Mouse (Mus musculus) heart, embryonic 15.5 days (tissue): ENCODE data around the gene Vmn1r198. TPM values are rescaled to one million over a fixed set of nuclear protein-coding genes. Genes with fewer than 3 reads are reported as not detected.
A peak's percentile ranks its signal among the peaks of the same experiment; 100 is the strongest.
"Not testable (repeated sequence)": the region's sequence is repeated elsewhere in the genome, so short reads cannot be mapped to it uniquely, and the experiment has no call there.

Experiments used
- ATAC-seq: fragments of 200-750 bp; cut with Nextera tagmentation; replicated peaks from 2 replicates; pipeline ENCODE4 v1.8.0; 2017; ENCODE audit warnings: low read depth, moderate TSS enrichment; ENCODE audit not compliant: insufficient number of reproducible peaks, insufficient read depth, low FRiP score
- H3K27ac ChIP-seq: fragments of 300-500 bp; sonication (generic); 2 replicates; pipeline ENCODE4 v1.5.1; 2015; ENCODE audit warnings: mild to moderate bottlenecking, inconsistent platforms
- H3K27me3 ChIP-seq: fragments of 300-500 bp; sonication (generic); 2 replicates; pipeline ENCODE4 v1.6.1; 2015; ENCODE audit warnings: inconsistent platforms
- H3K36me3 ChIP-seq: fragments of 300-500 bp; sonication (generic); 2 replicates; pipeline ENCODE4 v1.6.1; 2015; ENCODE audit warnings: mild to moderate bottlenecking, inconsistent platforms
- H3K4me1 ChIP-seq: fragments of 300-500 bp; sonication (generic); replicated peaks from 2 replicates; pipeline ENCODE4 v1.6.1; 2015; ENCODE audit warnings: inconsistent platforms
- H3K4me2 ChIP-seq: fragments of 300-500 bp; sonication (generic); 2 replicates; pipeline ENCODE4 v1.6.1; 2015; ENCODE audit warnings: inconsistent platforms, mild to moderate bottlenecking, moderate library complexity
- H3K4me3 ChIP-seq: fragments of 300-500 bp; sonication (generic); 2 replicates; pipeline ENCODE4 v1.5.1; 2015; ENCODE audit warnings: mild to moderate bottlenecking, inconsistent platforms
- H3K9ac ChIP-seq: fragments of 300-500 bp; sonication (generic); 2 replicates; pipeline ENCODE4 v1.6.1; 2015; ENCODE audit warnings: mild to moderate bottlenecking, inconsistent platforms
- H3K9me3 ChIP-seq: fragments of 300-500 bp; sonication (generic); replicated peaks from 2 replicates; pipeline ENCODE4 v1.6.1; 2016; ENCODE audit warnings: inconsistent platforms
- WGBS: fragments of 180-500 bp; shearing (Covaris S2); methylation state at CpG from one replicate; pipeline ENCODE4 v1.1.7; 2015; ENCODE audit warnings: mixed read lengths; 5-methylcytosine and 5-hydroxymethylcytosine counted together
- polyA plus RNA-seq: library from polyadenylated mRNA; unstranded; fragments of >200 nt; fragmentation: Nextera tagmentation; extraction: Ambion mirVana; gene quantifications from 2 replicates; pipeline ENCODE4 v1.2.1, GENCODE M21; 2015

The Vmn1r198 gene
- polyA plus RNA-seq: not detected in 2 replicates

GRCm38 (mm10) chr13:22350064-22350463, at the start of gene Vmn1r198:
TSS of gene Vmn1r198 (plus strand) at chr13:22350364.
- Histone ChIP-seq H3K9me3 (no peaks in the 10 kb centered on the region), H3K9ac (no peak within 1 kb of the TSS), H3K4me3 (no peak within 1 kb of the TSS), H3K4me2 (no peak within 1 kb of the TSS), H3K4me1 (no peaks in the 10 kb centered on the region), H3K36me3 (no peaks in the 10 kb centered on the region), H3K27me3 (no peaks in the 10 kb centered on the region), H3K27ac (no peak within 1 kb of the TSS)
- ATAC-seq: no peak
- 7% methylated on average over 1 of the region's 1 CpGs for WGBS

- H3K4me1 ChIP-seq, H3K27me3 ChIP-seq, H3K9ac ChIP-seq, H3K36me3 ChIP-seq, H3K4me2 ChIP-seq, H3K9me3 ChIP-seq, H3K4me3 ChIP-seq, ATAC-seq, H3K27ac ChIP-seq: not testable (repeated sequence)
- WGBS: 78% methylated on average over 5 of the region's 5 CpGs
These were observed 42.1 kb upstream of the Vmn1r198 start for GRCm38 (mm10) chr13:22308075-22308474.

GRCm38 (mm10) chr13:22315361-22315760, 34.8 kb upstream of the Vmn1r198 start:
- Histone ChIP-seq H3K4me2 (no peak overlapping the region), H3K36me3 (no peaks in the 10 kb centered on the region), H3K9ac (no peak overlapping the region), H3K4me1 (no peaks in the 10 kb centered on the region), H3K9me3 (no peaks in the 10 kb centered on the region), H3K4me3 (no peak overlapping the region), H3K27ac (no peak overlapping the region), H3K27me3 (no peaks in the 10 kb centered on the region)
- 73% methylated on average over 2 of the region's 2 CpGs for WGBS
- no peak for ATAC-seq

GRCm38 (mm10) chr13:22317366-22317765, 32.8 kb upstream of the Vmn1r198 start:
- H3K4me3 ChIP-seq: no peak overlapping the region
- H3K27me3 ChIP-seq: no peaks in the 10 kb centered on the region
- no peak overlapping the region for H3K27ac ChIP-seq
- WGBS: 78% methylated on average over 2 of the region's 2 CpGs
- H3K4me1 ChIP-seq: no peaks in the 10 kb centered on the region
- no peaks in the 10 kb centered on the region for H3K9me3 ChIP-seq
- no peak overlapping the region for H3K9ac ChIP-seq
- H3K4me2 ChIP-seq: no peak overlapping the region
- no peaks in the 10 kb centered on the region for H3K36me3 ChIP-seq
- ATAC-seq: no peak

GRCm38 (mm10) chr13:22320091-22320490, 30.1 kb upstream of the Vmn1r198 start:
- Histone ChIP-seq H3K4me1 (no peaks in the 10 kb centered on the region), H3K9ac (no peak overlapping the region), H3K36me3 (no peaks in the 10 kb centered on the region), H3K4me3 (no peak overlapping the region), H3K27me3 (no peaks in the 10 kb centered on the region), H3K27ac (no peak overlapping the region), H3K9me3 (no peaks in the 10 kb centered on the region), H3K4me2 (no peak overlapping the region)
- no peak for ATAC-seq

- Histone ChIP-seq H3K4me2 (no peak within 1 kb of the TSS), H3K27ac (no peak within 1 kb of the TSS), H3K4me1 (no peaks in the 10 kb centered on the region), H3K9me3 (no peaks in the 10 kb centered on the region), H3K4me3 (no peak within 1 kb of the TSS), H3K27me3 (no peaks in the 10 kb centered on the region), H3K36me3 (no peaks in the 10 kb centered on the region), H3K9ac (no peak within 1 kb of the TSS)
- no peak for ATAC-seq
These were observed 25.9 kb upstream of the Vmn1r198 start, which contains the start of gene Vmn1r197 for GRCm38 (mm10) chr13:22324289-22324688. TSS of gene Vmn1r197 (plus strand) at chr13:22324589.

- Histone ChIP-seq H3K27ac (no peak overlapping the region), H3K36me3 (no peaks in the 10 kb centered on the region), H3K4me3 (no peak overlapping the region), H3K27me3 (no peaks in the 10 kb centered on the region), H3K9ac (no peak overlapping the region), H3K9me3 (no peaks in the 10 kb centered on the region), H3K4me2 (no peak overlapping the region), H3K4me1 (no peaks in the 10 kb centered on the region)
- 56% methylated on average over 2 of the region's 2 CpGs for WGBS
- no peak for ATAC-seq
These were observed 16.9 kb upstream of the Vmn1r198 start for GRCm38 (mm10) chr13:22333269-22333668.

- 82% methylated on average over 1 of the region's 1 CpGs for WGBS
- no peaks in the 10 kb centered on the region for H3K27me3 ChIP-seq
- no peaks in the 10 kb centered on the region for H3K36me3 ChIP-seq
- no peak overlapping the region for H3K4me3 ChIP-seq
- no peaks in the 10 kb centered on the region for H3K4me1 ChIP-seq
- no peak overlapping the region for H3K9ac ChIP-seq
- ATAC-seq: no peak
- no peaks in the 10 kb centered on the region for H3K9me3 ChIP-seq
- no peak overlapping the region for H3K27ac ChIP-seq
- H3K4me2 ChIP-seq: no peak overlapping the region
These were observed 14.6 kb upstream of the Vmn1r198 start for GRCm38 (mm10) chr13:22335565-22335964.

- no peaks in the 10 kb centered on the region for H3K4me1 ChIP-seq
- no peak overlapping the region for H3K4me2 ChIP-seq
- H3K27me3 ChIP-seq: no peaks in the 10 kb centered on the region
- H3K9ac ChIP-seq: no peak overlapping the region
- no peaks in the 10 kb centered on the region for H3K36me3 ChIP-seq
- no peak overlapping the region for H3K4me3 ChIP-seq
- 71% methylated on average over 1 of the region's 1 CpGs for WGBS
- ATAC-seq: no peak
- no peaks in the 10 kb centered on the region for H3K9me3 ChIP-seq
- no peak overlapping the region for H3K27ac ChIP-seq
These were observed 649 bp downstream of the Vmn1r198 start for GRCm38 (mm10) chr13:22350813-22351212.

- no peak for ATAC-seq
- peaks cover 4% of the 10 kb centered on the region; the same call in 1 of the 2 replicates for H3K4me1 ChIP-seq
- H3K4me2 ChIP-seq: no peak within 1 kb of the TSS
- H3K9me3 ChIP-seq: no peaks in the 10 kb centered on the region
- H3K27me3 ChIP-seq: no peaks in the 10 kb centered on the region
- no peaks in the 10 kb centered on the region for H3K36me3 ChIP-seq
- 70% methylated on average over 2 of the region's 2 CpGs for WGBS
- H3K27ac ChIP-seq: peak within 1 kb of the TSS; percentile 33; the same call in 1 of the 2 replicates
- H3K4me3 ChIP-seq: no peak within 1 kb of the TSS
- H3K9ac ChIP-seq: no peak within 1 kb of the TSS
These were observed 29.4 kb downstream of the Vmn1r198 start, which contains the start of gene Vmn1r199 for GRCm38 (mm10) chr13:22379518-22379917. TSS of gene Vmn1r199 (plus strand) at chr13:22379818.

- H3K4me2 ChIP-seq, H3K4me3 ChIP-seq, ATAC-seq, H3K9me3 ChIP-seq, H3K36me3 ChIP-seq, H3K9ac ChIP-seq, H3K4me1 ChIP-seq, H3K27me3 ChIP-seq: not testable (repeated sequence)
- 27% methylated on average over 3 of the region's 3 CpGs for WGBS
- peak overlapping the region; percentile 33 for H3K27ac ChIP-seq
These were observed 31.0 kb downstream of the Vmn1r198 start for GRCm38 (mm10) chr13:22381128-22381527.

- 65% methylated on average over 3 of the region's 3 CpGs for WGBS
These were observed 33.2 kb downstream of the Vmn1r198 start for GRCm38 (mm10) chr13:22383401-22383800.

More at GRCm38 (mm10) chr13:22383401-22383800, 33.2 kb downstream of the Vmn1r198 start:
- no peak overlapping the region for H3K4me2 ChIP-seq
- no peak overlapping the region for H3K27ac ChIP-seq
- H3K9me3 ChIP-seq: no peaks in the 10 kb centered on the region
- no peaks in the 10 kb centered on the region for H3K27me3 ChIP-seq
- no peak overlapping the region for H3K4me3 ChIP-seq
- no peak overlapping the region for H3K9ac ChIP-seq
- peaks cover 4% of the 10 kb centered on the region; the same call in 1 of the 2 replicates for H3K4me1 ChIP-seq
- H3K36me3 ChIP-seq: no peaks in the 10 kb centered on the region
- ATAC-seq: no peak
